Mouse (Mus musculus) G1E (cell line): ENCODE data around the gene Pclo.

Source experiments
- CTCF ChIP-seq: IDR thresholded peaks from 2 replicates; pipeline ENCODE4 v1.5.1; 2012; ENCODE audit warnings: low read depth, low read length, inconsistent platforms, mixed read lengths
- GATA1 ChIP-seq: IDR thresholded peaks from 2 replicates; pipeline ENCODE4 v1.6.1; 2012; ENCODE audit warnings: borderline replicate concordance, low read length, inconsistent platforms, mixed read lengths
- GATA2 ChIP-seq: IDR thresholded peaks from 2 replicates; pipeline ENCODE4 v1.6.1; 2012; ENCODE audit warnings: low read depth, low read length, inconsistent platforms, borderline replicate concordance
- POLR2AphosphoS5 ChIP-seq: IDR thresholded peaks from 2 replicates; pipeline ENCODE4 v1.6.1; 2012; ENCODE audit warnings: low read depth, low read length, inconsistent platforms; ENCODE audit not compliant: insufficient replicate concordance
- TAL1 ChIP-seq: conservative IDR thresholded peaks from 2 replicates; pipeline ENCODE4 v1.6.1; 2012; ENCODE audit warnings: low read depth, low read length, inconsistent platforms, mixed read lengths

- no peak for TF ChIP-seq CTCF
- no peak for TF ChIP-seq TAL1
- no peak for TF ChIP-seq GATA1
- TF ChIP-seq POLR2AphosphoS5 = no peak
- no peak for TF ChIP-seq GATA2
Observed at GRCm38 (mm10) chr5:14766686-14767085, 252.0 kb downstream of the Pclo start.
